Mouse (Mus musculus): ENCODE data around the gene Tgm2.

DNA sequence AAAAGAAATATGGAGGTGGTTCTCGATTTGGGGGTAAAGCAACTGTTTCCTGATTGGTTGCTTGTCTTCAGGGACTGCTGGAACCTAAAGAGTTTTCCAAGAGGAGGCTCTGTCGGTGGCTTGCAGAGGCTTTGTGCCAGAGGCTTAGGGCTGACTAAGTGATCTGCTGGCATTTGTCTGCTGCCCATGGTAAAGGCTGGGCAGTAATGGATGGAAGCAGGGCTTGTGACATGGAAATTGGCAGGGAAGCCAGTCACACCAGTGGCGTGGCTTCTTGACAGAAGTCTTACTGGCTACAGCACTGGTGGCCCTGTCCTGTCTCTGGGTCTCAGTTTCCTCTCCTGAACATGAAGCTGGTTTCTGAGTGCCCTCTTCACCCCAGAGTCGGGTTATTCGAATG, 49.2 kb downstream of the Tgm2 start:
- no peak for TF ChIP-seq CTCF (IDR thresholded peaks at IDR 0.05)
- TF ChIP-seq EP300 (IDR thresholded peaks at IDR 0.05), result no peak
